Mouse (Mus musculus): ENCODE measurements at regions not wholly inside any gene's neighbourhood (a gene's known extent, or its start where the extent isn't known, plus 50 kb on each side); places are given as distances from the start of the nearest gene placed in this dataset.

- Histone ChIP-seq H3K27ac (ENCODE audit: insufficient read depth, low read length) (no peak overlapping the region), H3K4me3 (ENCODE audit: insufficient read depth, low read length) (no peak overlapping the region), H3K4me1 (ENCODE audit: control insufficient read depth, insufficient read depth, low read length) (no peaks in the 10 kb centered on the region; the same call in 1 of the 2 replicates)
- no peak for TF ChIP-seq POLR2A (IDR thresholded peaks at IDR 0.05; ENCODE audit: extremely low read depth, insufficient read depth, low read length)
- no peak for TF ChIP-seq CTCF (IDR thresholded peaks at IDR 0.05; ENCODE audit: extremely low read depth, insufficient read depth, low read length)
Observed at GRCm38 (mm10) chr4:45655780-45656179, 123.5 kb upstream of the Shb start.

DNA sequence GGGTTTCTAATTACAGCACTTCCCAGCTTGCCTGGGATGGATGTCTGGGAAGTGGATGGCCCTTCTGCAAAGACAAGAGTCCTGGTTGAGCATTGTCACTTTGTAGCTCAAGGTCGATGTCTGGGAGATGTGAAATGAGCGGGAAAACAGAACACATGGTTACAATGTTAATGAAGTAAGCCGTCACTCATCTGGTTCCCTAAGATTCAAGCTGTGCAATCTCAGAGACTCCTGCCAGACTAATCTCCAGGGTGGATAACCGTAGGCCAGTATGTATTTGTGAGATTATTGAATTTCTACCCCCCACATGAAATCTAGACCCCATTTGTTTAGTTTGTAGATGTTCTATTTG is 122.5 kb upstream of the Shb start:
- Histone ChIP-seq H3K4me3 (ENCODE audit: insufficient read depth, low read length) (no peak overlapping the region), H3K27ac (ENCODE audit: insufficient read depth, low read length) (no peak overlapping the region), H3K4me1 (ENCODE audit: control insufficient read depth, insufficient read depth, low read length) (no peaks in the 10 kb centered on the region; the same call in 1 of the 2 replicates)
- TF ChIP-seq POLR2A (IDR thresholded peaks at IDR 0.05; ENCODE audit: extremely low read depth, insufficient read depth, low read length): no peak
- TF ChIP-seq CTCF (IDR thresholded peaks at IDR 0.05; ENCODE audit: extremely low read depth, insufficient read depth, low read length): no peak

DNA sequence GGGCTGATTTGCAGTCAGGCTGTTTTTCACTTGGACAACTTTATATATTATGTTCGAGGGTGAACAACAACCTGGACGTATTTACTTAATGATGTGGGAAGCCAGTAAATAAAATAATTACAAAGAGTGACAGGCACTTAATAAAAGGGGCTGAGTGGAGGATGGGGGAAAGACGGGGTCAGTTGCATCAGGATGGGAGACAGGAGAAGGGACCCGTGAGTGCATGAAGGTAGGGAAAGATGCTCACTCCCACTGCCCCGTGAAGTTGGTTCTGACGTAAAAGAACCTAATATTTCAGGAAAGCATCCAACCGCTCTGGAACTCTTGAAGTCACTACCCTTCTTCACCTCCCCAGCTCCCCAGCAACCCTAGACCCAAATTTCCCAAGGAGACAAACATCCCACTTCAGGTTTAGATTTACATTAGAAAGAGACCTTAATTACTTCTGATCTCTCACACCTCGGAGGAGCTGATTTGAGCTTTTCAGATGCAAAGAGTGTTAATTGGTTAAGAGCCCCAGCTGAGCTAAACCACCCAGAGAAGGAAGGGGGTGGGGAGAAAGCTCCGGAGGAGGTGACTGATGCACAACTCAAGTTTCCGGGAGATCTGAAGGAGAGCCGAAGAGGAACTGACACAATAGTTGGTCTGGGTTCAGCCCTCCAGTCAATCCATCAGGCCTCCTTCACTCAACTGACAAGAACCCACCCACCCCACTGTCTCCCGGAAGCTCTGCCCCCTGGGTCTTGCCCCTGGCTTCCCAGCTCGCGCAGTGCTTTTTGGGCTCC is 121.9 kb upstream of the Shb start:
- H3K27ac ChIP-seq (ENCODE audit: insufficient read depth, low read length): no peak overlapping the region
- no peak overlapping the region for H3K4me3 ChIP-seq (ENCODE audit: insufficient read depth, low read length)
- TF ChIP-seq CTCF (IDR thresholded peaks at IDR 0.05; ENCODE audit: extremely low read depth, insufficient read depth, low read length): no peak
- TF ChIP-seq POLR2A (IDR thresholded peaks at IDR 0.05; ENCODE audit: extremely low read depth, insufficient read depth, low read length): no peak
- H3K4me1 ChIP-seq (ENCODE audit: control insufficient read depth, insufficient read depth, low read length): no peaks in the 10 kb centered on the region; the same call in 1 of the 2 replicates

DNA sequence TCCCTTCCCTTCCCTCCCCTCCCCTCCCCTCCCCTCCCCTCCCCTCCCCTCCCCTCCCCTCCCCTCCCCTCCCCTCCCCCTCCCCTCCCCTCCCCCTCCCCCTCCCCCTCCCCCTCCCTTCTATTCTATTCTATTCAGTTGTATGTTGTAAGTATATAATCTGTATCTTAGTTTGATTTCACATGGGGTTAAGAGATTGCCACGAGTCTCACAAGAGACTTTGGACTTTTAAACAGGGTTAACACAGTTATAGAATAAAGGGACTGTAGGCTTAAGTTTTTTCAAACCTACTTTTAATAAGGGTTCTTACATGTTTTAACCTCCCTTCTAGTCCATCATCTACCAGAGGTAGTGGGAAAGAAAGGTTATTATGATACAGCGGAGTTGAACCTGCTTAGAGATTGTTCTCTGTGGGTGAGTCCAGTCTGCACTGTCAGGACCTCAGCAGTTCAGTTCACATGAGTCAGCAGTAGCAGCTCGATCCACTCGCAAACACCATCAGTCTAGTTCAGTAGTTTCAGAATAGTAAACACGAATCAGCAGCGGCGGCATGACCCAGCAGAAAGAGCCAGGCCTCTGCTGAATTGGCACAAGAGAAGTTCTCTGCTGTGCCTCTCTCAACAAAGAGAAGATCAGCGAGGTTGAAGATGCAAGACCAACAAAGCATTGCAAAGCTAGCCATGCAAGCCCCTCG is 116.8 kb upstream of the Shb start:
- H3K4me3 ChIP-seq (ENCODE audit: insufficient read depth, low read length): no peak overlapping the region
- TF ChIP-seq POLR2A (IDR thresholded peaks at IDR 0.05; ENCODE audit: extremely low read depth, insufficient read depth, low read length) (no peak), CTCF (IDR thresholded peaks at IDR 0.05; ENCODE audit: extremely low read depth, insufficient read depth, low read length) (no peak)
- no peak overlapping the region for H3K27ac ChIP-seq (ENCODE audit: insufficient read depth, low read length)
- no peaks in the 10 kb centered on the region for H3K4me1 ChIP-seq (ENCODE audit: control insufficient read depth, insufficient read depth, low read length)

DNA sequence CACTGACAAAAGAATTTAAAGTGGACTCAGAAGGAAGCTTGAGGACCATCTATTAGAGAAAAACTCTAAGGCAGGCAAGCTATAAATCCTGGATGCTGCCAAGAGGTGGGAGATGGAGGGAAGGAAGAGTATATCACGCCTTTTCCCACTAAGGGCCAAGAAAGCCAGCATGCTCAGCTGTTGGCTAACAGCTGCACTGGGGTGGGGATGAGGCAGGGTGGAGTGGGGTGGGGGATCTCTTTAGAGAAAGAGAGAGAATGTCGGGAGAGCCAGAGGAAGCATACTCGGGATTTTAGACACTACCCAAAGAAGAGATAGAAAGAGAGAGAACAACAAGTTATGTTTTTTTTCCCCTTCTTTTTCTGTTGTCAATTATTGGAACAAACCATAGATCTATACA is 115.2 kb upstream of the Shb start:
- Histone ChIP-seq H3K27ac (ENCODE audit: insufficient read depth, low read length) (no peak overlapping the region), H3K4me3 (ENCODE audit: insufficient read depth, low read length) (no peak overlapping the region), H3K4me1 (ENCODE audit: control insufficient read depth, insufficient read depth, low read length) (no peaks in the 10 kb centered on the region)
- no peak for TF ChIP-seq CTCF (IDR thresholded peaks at IDR 0.05; ENCODE audit: extremely low read depth, insufficient read depth, low read length)
- no peak for TF ChIP-seq POLR2A (IDR thresholded peaks at IDR 0.05; ENCODE audit: extremely low read depth, insufficient read depth, low read length)

GRCm38 (mm10) chr4:45642604-45643003 is 110.3 kb upstream of the Shb start:
- no peak overlapping the region for H3K4me3 ChIP-seq (ENCODE audit: insufficient read depth, low read length)
- no peak for TF ChIP-seq POLR2A (IDR thresholded peaks at IDR 0.05; ENCODE audit: extremely low read depth, insufficient read depth, low read length)
- no peak for TF ChIP-seq CTCF (IDR thresholded peaks at IDR 0.05; ENCODE audit: extremely low read depth, insufficient read depth, low read length)

GRCm38 (mm10) chr4:45641272-45641671 is 109.0 kb upstream of the Shb start:
- H3K4me3 ChIP-seq (ENCODE audit: insufficient read depth, low read length): no peak overlapping the region
- no peak for TF ChIP-seq CTCF (IDR thresholded peaks at IDR 0.05; ENCODE audit: extremely low read depth, insufficient read depth, low read length)
- no peak overlapping the region for H3K27ac ChIP-seq (ENCODE audit: insufficient read depth, low read length)
- H3K4me1 ChIP-seq (ENCODE audit: control insufficient read depth, insufficient read depth, low read length): no peaks in the 10 kb centered on the region

More at GRCm38 (mm10) chr4:45642604-45643003, 110.3 kb upstream of the Shb start:
- H3K4me1 ChIP-seq (ENCODE audit: control insufficient read depth, insufficient read depth, low read length): no peaks in the 10 kb centered on the region
- no peak overlapping the region for H3K27ac ChIP-seq (ENCODE audit: insufficient read depth, low read length)

GRCm38 (mm10) chr4:45640713-45641112 is 108.4 kb upstream of the Shb start:
- TF ChIP-seq POLR2A (IDR thresholded peaks at IDR 0.05; ENCODE audit: extremely low read depth, insufficient read depth, low read length) (no peak), CTCF (IDR thresholded peaks at IDR 0.05; ENCODE audit: extremely low read depth, insufficient read depth, low read length) (no peak)
- Histone ChIP-seq H3K27ac (ENCODE audit: insufficient read depth, low read length) (no peak overlapping the region), H3K4me1 (ENCODE audit: control insufficient read depth, insufficient read depth, low read length) (no peaks in the 10 kb centered on the region), H3K4me3 (ENCODE audit: insufficient read depth, low read length) (no peak overlapping the region)

- no peak overlapping the region for H3K27ac ChIP-seq (ENCODE audit: insufficient read depth, low read length)
- H3K4me3 ChIP-seq (ENCODE audit: insufficient read depth, low read length): no peak overlapping the region
- no peaks in the 10 kb centered on the region for H3K4me1 ChIP-seq (ENCODE audit: control insufficient read depth, insufficient read depth, low read length)
- TF ChIP-seq POLR2A (IDR thresholded peaks at IDR 0.05; ENCODE audit: extremely low read depth, insufficient read depth, low read length): no peak
- no peak for TF ChIP-seq CTCF (IDR thresholded peaks at IDR 0.05; ENCODE audit: extremely low read depth, insufficient read depth, low read length)
Observed at GRCm38 (mm10) chr4:45639397-45640034, 107.2 kb upstream of the Shb start.
